Mouse (Mus musculus) liver, embryonic 18 days (tissue): Measurements from ENCODE around the gene Ppm1j. TPM values are rescaled to one million over a fixed set of nuclear protein-coding genes. Genes with fewer than 3 reads are reported as not detected.

Source experiments
- polyA plus RNA-seq: library from polyadenylated mRNA; depleted of rRNA; stranded (reverse); fragments of >200 nt; gene quantifications from 2 replicates; pipeline ENCODE4 v1.2.3, GENCODE M21; 2012; rRNA removed

The Ppm1j gene
- polyA plus RNA-seq, result 0.36 and 0.47 TPM in 2 replicates

DNA sequence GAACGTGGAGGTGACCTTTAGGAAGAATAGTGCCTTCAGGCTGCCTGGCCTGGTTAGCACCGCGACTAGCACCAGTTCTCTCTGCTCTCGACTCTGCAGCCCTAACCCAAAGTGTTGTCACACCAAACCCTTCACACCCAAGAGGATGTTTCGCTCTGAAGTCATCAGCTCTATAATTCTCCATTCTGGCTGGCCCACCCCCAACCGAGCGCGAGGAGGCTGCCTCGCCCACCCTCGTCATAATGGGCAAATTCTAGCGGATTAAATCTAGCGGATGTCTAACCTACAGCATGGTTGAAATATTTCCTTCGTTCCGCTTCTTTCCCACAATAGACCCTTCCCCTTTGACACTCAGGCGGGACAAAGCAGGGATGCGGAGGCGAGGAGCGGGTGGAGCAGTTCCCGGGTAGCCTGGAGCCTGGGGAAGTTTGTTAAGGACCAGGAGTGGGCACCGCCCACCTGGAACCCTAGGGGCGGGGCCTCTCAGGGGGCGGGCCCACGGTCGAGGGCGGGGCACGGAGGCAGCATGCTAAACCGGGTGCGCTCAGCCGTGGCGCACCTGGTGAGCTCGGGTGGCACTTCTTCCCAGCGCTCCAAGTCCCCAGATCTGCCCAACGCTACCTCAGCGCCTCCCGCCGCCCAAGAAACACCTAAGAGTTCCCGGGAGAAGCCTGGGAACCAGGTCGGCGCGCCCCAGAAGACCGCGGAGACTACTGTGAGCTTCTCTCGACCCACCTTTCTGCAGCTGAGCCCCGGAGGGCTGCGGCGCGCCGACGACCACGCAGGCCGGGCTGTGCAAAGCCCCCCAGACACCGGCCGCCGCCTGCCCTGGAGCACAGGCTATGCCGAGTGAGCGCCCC, at the start of gene Ppm1j:
Gene Ppm1j (plus strand): TSS at position 496 of the 860 bp plus-strand sequence.

DNA sequence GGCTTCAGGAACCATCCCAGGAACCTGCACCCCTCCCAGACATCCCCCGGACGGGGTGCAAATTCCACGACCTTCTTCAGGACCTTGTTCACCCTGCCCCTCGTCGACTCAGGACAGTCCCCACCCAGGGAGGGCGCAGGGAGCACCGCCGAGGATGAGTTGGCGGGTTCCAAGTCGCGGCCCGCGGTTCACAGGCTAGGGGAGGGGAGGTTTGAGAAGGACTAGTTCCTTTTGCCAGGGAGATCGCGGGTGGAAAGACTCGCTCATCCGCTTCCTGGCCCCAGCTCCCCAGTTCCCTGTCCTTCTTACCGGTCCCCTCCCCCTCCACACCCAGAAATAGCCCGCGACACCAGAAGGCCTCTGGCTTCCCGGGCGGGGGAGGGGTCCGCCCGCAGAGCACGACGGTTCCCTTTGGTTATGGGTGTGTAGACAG, 631 bp downstream of the Ppm1j start, which contains the start of gene Fam19a3:
Gene Fam19a3 (minus strand): TSS at position 370 of the 433 bp plus-strand sequence.

GRCm38 (mm10) chr3:104788075-104788474, 7.2 kb downstream of the Ppm1j start, which contains the start of gene Rhoc:
TSS of gene Rhoc (plus strand) at chr3:104788375.

GRCm38 (mm10) chr3:104817991-104818748, 37.3 kb downstream of the Ppm1j start, which contains the start of gene Mov10:
TSS of gene Mov10 (minus strand) at chr3:104818563.

Other genes starting within 250 kb of the Ppm1j start
- gene Slc16a1, start 142.4 kb upstream of the Ppm1j start, polyA plus RNA-seq, result 51.4 and 54.3 TPM in 2 replicates
- 0.05 and 0.06 TPM in 2 replicates for gene Fam19a3, start 784 bp downstream of the Ppm1j start, polyA plus RNA-seq
- gene Rhoc, start 7.3 kb downstream of the Ppm1j start, polyA plus RNA-seq, result 25.4 and 26.2 TPM in 2 replicates
- 13.6 and 14.7 TPM in 2 replicates for gene Mov10, start 37.5 kb downstream of the Ppm1j start, polyA plus RNA-seq
- 5.6 and 7.1 TPM in 2 replicates for gene St7l, start 82.9 kb downstream of the Ppm1j start, polyA plus RNA-seq
- gene Capza1, start 83.4 kb downstream of the Ppm1j start, polyA plus RNA-seq, result 26.4 and 27.0 TPM in 2 replicates
- gene Wnt2b, start 180.9 kb downstream of the Ppm1j start, polyA plus RNA-seq, result 0.07 TPM in 2 replicates